Mouse (Mus musculus): ENCODE measurements around the gene Slc26a9.

DNA sequence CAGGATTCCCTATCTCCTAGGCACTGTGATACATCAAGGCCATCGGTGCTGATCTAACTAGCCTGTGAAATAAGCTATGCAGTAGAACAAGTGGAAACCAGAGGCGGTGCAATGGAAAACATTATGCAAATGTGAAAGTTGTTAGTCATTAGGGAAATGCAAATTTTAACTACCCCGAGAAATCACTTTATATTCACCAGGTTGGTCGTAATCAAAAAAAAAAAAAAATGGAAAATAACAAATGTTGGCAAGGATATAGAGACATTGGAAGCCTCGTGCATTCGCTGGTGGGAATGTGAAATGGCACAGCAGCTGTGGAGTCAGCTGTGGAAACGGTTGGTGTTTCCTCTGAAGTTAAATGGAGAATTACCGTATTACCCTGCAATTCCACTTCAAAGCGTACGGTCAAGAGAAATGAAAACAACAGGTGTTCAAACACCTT is 77.1 kb downstream of the Slc26a9 start:
- TF ChIP-seq CTCF (IDR thresholded peaks at IDR 0.05; ENCODE audit: low read depth) (no peak), EP300 (IDR thresholded peaks at IDR 0.05; ENCODE audit: low read depth) (no peak)
